7 mouse cellular contexts compared by ENCODE assay signal in genomic region chr9:114026261-114026934, GRCm38 (mm10). TPM values are rescaled to one million over a fixed set of nuclear protein-coding genes. Genes with fewer than 3 reads are reported as not detected.
DNase-seq lines count a peak whose midpoint lies in the region; ATAC-seq and TF ChIP-seq lines count a peak whose summit lies in the region.

No protein-coding gene starts in this region.

- ATAC-seq in intestine, postnatal 0 days: peak; percentile 84
- peak; percentile 98 for ATAC-seq in midbrain, embryonic 11.5 days (ENCODE audit: low FRiP score)

- no peaks in the 10 kb centered on the region for H3K4me1 ChIP-seq in intestine, postnatal 0 days (replicated peaks; ENCODE audit: control insufficient read depth, insufficient read depth, low read length)
- peaks cover 3% of the 10 kb centered on the region for H3K4me1 ChIP-seq in midbrain, embryonic 11.5 days (ENCODE audit: control insufficient read depth, insufficient read depth, low read length)

- no peak overlapping the region for H3K27ac ChIP-seq in intestine, postnatal 0 days (ENCODE audit: low read depth, low read length)
- no peak overlapping the region; the same call in 1 of the 2 replicates for H3K27ac ChIP-seq in midbrain, embryonic 11.5 days (ENCODE audit: low read depth, low read length)

- peak overlapping the region; percentile 47 for H3K4me3 ChIP-seq in intestine, postnatal 0 days (ENCODE audit: low read depth, low read length)
- H3K4me3 ChIP-seq in midbrain, embryonic 11.5 days (ENCODE audit: low read depth, low read length): peak overlapping the region; percentile 67

- 0% methylated on average over 51 of the region's 52 CpGs for WGBS in intestine, postnatal 0 days
- WGBS in midbrain, embryonic 11.5 days: under 1% methylated on average over 50 of the region's 52 CpGs

- TF ChIP-seq CTCF in intestine, postnatal 0 days (IDR thresholded peaks at IDR 0.05; ENCODE audit: low read depth): 0 out of 2 replicates have a peak, but pooled peaks have one; percentile 10

- intact Hi-C loops in left cerebral cortex, postnatal 4 days (cut with DNase I): no loop called here

- 0 out of 2 replicates have a peak overlapping the region, but pooled peaks have one; percentile 8 for H3K9ac ChIP-seq in intestine, postnatal 0 days (ENCODE audit: low read depth, low read length)
- H3K9ac ChIP-seq in midbrain, embryonic 11.5 days (ENCODE audit: low read length): peak overlapping the region; percentile 75

- H3K36me3 ChIP-seq in intestine, postnatal 0 days (ENCODE audit: control insufficient read depth, insufficient read depth): no peaks in the 10 kb centered on the region
- H3K36me3 ChIP-seq in midbrain, embryonic 11.5 days (ENCODE audit: control insufficient read depth, insufficient read depth, low read length): no peaks in the 10 kb centered on the region

- no peaks in the 10 kb centered on the region for H3K9me3 ChIP-seq in intestine, postnatal 0 days (ENCODE audit: control insufficient read depth)
- H3K9me3 ChIP-seq in midbrain, embryonic 11.5 days (ENCODE audit: control insufficient read depth, low read length): no peaks in the 10 kb centered on the region

- peak; percentile 74 for DNase-seq in adrenal gland, postnatal 10 days
- DNase-seq in embryo, embryonic 11.5 days (ENCODE audit: low read depth, low spot score): peak; percentile 81
- DNase-seq in gastrocnemius, postnatal 4 days (ENCODE audit: low spot score in 2 of 2): peak; percentile 33 to 71
- DNase-seq in left cerebral cortex, postnatal 4 days: peak; percentile 88
- DNase-seq in midbrain, embryonic 11.5 days (ENCODE audit: low spot score, missing footprints): peak; percentile 98
- DNase-seq in right cerebral cortex, postnatal 4 days: peak; percentile 84

- peaks cover 8% of the 10 kb centered on the region; the same call in 1 of the 2 replicates for H3K27me3 ChIP-seq in intestine, postnatal 0 days (replicated peaks; ENCODE audit: control insufficient read depth, insufficient read depth, low read length)
- no peaks in the 10 kb centered on the region; the same call in 1 of the 2 replicates for H3K27me3 ChIP-seq in midbrain, embryonic 11.5 days (ENCODE audit: control insufficient read depth, insufficient read depth, low read length)

- peak overlapping the region; percentile 88 for H3K4me2 ChIP-seq in intestine, postnatal 0 days (replicated peaks; ENCODE audit: low read depth)
- peak overlapping the region; percentile 83 for H3K4me2 ChIP-seq in midbrain, embryonic 11.5 days

RNA-seq across cellular contexts. Expression of gene Fbxl2, which starts 19.6 kb away (rescaled TPM):
- 1 to 10 TPM; 3.5 to 4.6 TPM for total RNA-seq in adrenal gland, postnatal 10 days (2021)
- total RNA-seq in gastrocnemius, postnatal 4 days (2021): 1 to 10 TPM; 3.9 to 4.0 TPM
- polyA plus RNA-seq in intestine, postnatal 0 days (2015; fragmentation: Nextera tagmentation; extraction: Ambion mirVana): 1.1 and 1.5 TPM in 2 replicates
- 10 to 100 TPM; 39.1 to 40.0 TPM for total RNA-seq in left cerebral cortex, postnatal 4 days (2021)
- 7.9 and 8.1 TPM in 2 replicates for polyA plus RNA-seq in midbrain, embryonic 11.5 days (2014; fragmentation: Nextera tagmentation; extraction: Ambion mirVana)

RNA-seq across cellular contexts. Expression of gene Susd5, which starts 30.5 kb away (rescaled TPM):
- total RNA-seq in adrenal gland, postnatal 10 days (2021): 1 to 10 TPM; 1.3 to 1.8 TPM
- total RNA-seq in gastrocnemius, postnatal 4 days (2021): 1 to 10 TPM; 3.5 to 4.2 TPM
- 0.22 and 0.43 TPM in 2 replicates for polyA plus RNA-seq in intestine, postnatal 0 days (2015; fragmentation: Nextera tagmentation; extraction: Ambion mirVana)
- total RNA-seq in left cerebral cortex, postnatal 4 days (2021): 1 to 10 TPM; 1.6 to 1.9 TPM
- polyA plus RNA-seq in midbrain, embryonic 11.5 days (2014; fragmentation: Nextera tagmentation; extraction: Ambion mirVana): 0.19 and 0.30 TPM in 2 replicates

Comparison
In these comparisons a context has a peak if more than half of its experiments do, and no peak if none do; other contexts are left out.
1. RNA of gene Fbxl2, which starts 19.6 kb away (total RNA-seq): 39.1 to 40.0 TPM in left cerebral cortex, postnatal 4 days; 3.5 to 4.6 TPM in adrenal gland, postnatal 10 days and 3.9 to 4.0 TPM in gastrocnemius, postnatal 4 days; every median in the first group is over 4 times any median in the second.
2. Peak in every context shown above with its lines, with median percentiles within 50 percentile points of each other: DNase-seq.